Mouse (Mus musculus): ENCODE data around the gene Srxn1.

DNA sequence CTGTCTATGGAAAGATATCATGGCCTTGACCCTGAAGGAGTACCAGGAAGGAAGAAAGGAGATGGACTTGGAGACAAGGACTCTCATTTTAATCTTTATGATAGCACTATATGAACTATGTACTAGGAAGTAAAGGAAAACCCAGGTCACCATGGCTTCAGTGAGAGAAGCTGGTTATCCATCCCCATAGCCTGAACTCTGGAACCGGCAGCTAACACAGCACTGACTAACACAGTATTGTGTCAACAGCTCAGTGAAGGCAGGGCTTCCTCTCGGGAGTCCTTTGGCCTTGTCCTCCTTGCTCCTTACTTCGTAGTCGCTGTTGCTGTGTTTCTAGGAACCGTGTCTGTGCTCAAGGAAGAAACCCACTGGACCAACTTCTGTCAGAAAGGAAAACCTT is 4.1 kb downstream of the Srxn1 start:
- TF ChIP-seq CTCF (IDR thresholded peaks at IDR 0.05; ENCODE audit: borderline replicate concordance, extremely low read depth, insufficient read depth, insufficient read length) (no peak), POLR2A (IDR thresholded peaks at IDR 0.05; ENCODE audit: borderline replicate concordance, extremely low read depth, insufficient read depth, insufficient read length, poor library complexity, severe bottlenecking) (no peak)

All from brain, embryonic 14.5 days (tissue).